Mouse (Mus musculus) neural tube, embryonic 13.5 days (tissue): ENCODE measurements around the gene Pfn3. TPM values are rescaled to one million over a fixed set of nuclear protein-coding genes. Genes with fewer than 3 reads are reported as not detected.

ENCODE experiments used
- ATAC-seq: fragments of 200-750 bp; cut with Nextera tagmentation; 2 replicates; pipeline ENCODE4 v1.8.0; 2017; ENCODE audit warnings: low read depth, mild to moderate bottlenecking, moderate TSS enrichment, moderate library complexity
- H3K27ac ChIP-seq: fragments of 300-500 bp; sonication (generic); replicated peaks from 2 replicates; pipeline ENCODE4 v1.5.1; 2015; ENCODE audit warnings: moderate library complexity, mild to moderate bottlenecking, inconsistent platforms
- H3K27me3 ChIP-seq: fragments of 300-500 bp; sonication (generic); 2 replicates; pipeline ENCODE4 v1.6.1; 2015; ENCODE audit warnings: mild to moderate bottlenecking, inconsistent platforms
- H3K36me3 ChIP-seq: fragments of 300-500 bp; sonication (generic); 2 replicates; pipeline ENCODE4 v1.6.1; 2015; ENCODE audit warnings: mild to moderate bottlenecking, inconsistent platforms
- H3K4me1 ChIP-seq: fragments of 300-500 bp; sonication (generic); replicated peaks from 2 replicates; pipeline ENCODE4 v1.6.1; 2015; ENCODE audit warnings: inconsistent platforms
- H3K4me2 ChIP-seq: fragments of 300-500 bp; sonication (generic); 2 replicates; pipeline ENCODE4 v1.6.1; 2015; ENCODE audit warnings: inconsistent platforms, mild to moderate bottlenecking, moderate library complexity
- H3K4me3 ChIP-seq: fragments of 300-500 bp; sonication (generic); 2 replicates; pipeline ENCODE4 v1.5.1; 2015; ENCODE audit warnings: mild to moderate bottlenecking, inconsistent platforms
- H3K9ac ChIP-seq: fragments of 300-500 bp; sonication (generic); 2 replicates; pipeline ENCODE4 v1.6.1; 2015; ENCODE audit warnings: moderate library complexity, mild to moderate bottlenecking, inconsistent platforms
- H3K9me3 ChIP-seq: fragments of 300-500 bp; sonication (generic); 2 replicates; pipeline ENCODE4 v1.6.1; 2016; ENCODE audit warnings: inconsistent platforms
- WGBS: fragments of 180-500 bp; shearing (Covaris S2); methylation state at CpG from one replicate; pipeline ENCODE4 v1.1.7; 2015; 5-methylcytosine and 5-hydroxymethylcytosine counted together
- polyA plus RNA-seq: library from polyadenylated mRNA; unstranded; fragments of >200 nt; fragmentation: Nextera tagmentation; extraction: Ambion mirVana; gene quantifications from 2 replicates; pipeline ENCODE4 v1.2.1, GENCODE M21; 2015

Gene Pfn3
- polyA plus RNA-seq, 1 experiment from 2014 or later: not detected

DNA sequence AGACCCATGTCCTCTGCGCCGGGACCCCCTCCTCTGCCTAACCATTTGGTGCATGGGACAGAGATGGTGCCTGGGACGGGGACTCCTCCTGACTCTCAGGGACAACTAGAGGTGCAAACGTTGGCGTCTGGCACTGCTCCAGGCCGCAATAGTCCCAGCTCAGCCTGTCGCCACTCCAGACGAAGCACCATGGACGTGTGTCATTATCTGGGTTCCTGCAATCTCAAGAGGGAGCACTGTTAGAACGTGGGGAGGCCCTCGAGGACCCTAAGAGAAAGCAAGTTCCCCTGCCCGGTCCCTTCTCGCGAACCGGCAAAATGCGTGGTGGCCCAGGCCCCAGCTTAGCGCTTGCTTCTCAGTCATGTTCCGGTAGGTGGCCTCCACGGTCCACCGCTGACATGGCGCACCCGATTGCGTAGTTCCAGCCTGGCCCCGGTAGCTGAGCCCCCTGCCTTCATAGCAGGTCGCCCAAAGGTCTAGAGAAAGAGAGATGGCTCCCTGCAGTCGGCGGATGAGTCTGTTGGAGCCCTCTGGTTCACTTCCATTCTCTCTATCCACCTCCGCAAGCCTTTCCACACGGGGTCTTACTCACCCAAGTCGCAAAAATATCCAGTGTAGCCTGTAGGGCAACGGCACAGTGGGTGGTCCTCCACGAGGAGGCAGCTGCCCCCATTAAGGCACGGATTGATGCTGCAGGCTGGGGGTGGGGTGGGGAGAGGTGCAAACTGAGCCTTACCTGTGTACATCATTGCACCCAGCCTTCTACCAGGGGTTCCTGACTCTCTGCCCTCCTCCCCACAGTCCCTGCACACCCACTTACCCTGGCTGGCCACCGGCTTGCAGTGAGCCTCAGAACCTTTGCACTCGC lies 6.1 kb upstream of the Pfn3 start:
- Histone ChIP-seq H3K4me3 (peak overlapping the region; percentile 14; the same call in 1 of the 2 replicates), H3K27ac (no peak overlapping the region), H3K36me3 (no peaks in the 10 kb centered on the region), H3K27me3 (peaks cover 59% of the 10 kb centered on the region), H3K4me1 (peaks cover 19% of the 10 kb centered on the region), H3K9ac (0 out of 2 replicates have a peak overlapping the region, but pooled peaks have one; percentile 45), H3K4me2 (peak overlapping the region; percentile 47), H3K9me3 (no peaks in the 10 kb centered on the region)
- peak; percentile 75 for ATAC-seq
- 15% methylated on average over 35 of the region's 35 CpGs for WGBS

DNA sequence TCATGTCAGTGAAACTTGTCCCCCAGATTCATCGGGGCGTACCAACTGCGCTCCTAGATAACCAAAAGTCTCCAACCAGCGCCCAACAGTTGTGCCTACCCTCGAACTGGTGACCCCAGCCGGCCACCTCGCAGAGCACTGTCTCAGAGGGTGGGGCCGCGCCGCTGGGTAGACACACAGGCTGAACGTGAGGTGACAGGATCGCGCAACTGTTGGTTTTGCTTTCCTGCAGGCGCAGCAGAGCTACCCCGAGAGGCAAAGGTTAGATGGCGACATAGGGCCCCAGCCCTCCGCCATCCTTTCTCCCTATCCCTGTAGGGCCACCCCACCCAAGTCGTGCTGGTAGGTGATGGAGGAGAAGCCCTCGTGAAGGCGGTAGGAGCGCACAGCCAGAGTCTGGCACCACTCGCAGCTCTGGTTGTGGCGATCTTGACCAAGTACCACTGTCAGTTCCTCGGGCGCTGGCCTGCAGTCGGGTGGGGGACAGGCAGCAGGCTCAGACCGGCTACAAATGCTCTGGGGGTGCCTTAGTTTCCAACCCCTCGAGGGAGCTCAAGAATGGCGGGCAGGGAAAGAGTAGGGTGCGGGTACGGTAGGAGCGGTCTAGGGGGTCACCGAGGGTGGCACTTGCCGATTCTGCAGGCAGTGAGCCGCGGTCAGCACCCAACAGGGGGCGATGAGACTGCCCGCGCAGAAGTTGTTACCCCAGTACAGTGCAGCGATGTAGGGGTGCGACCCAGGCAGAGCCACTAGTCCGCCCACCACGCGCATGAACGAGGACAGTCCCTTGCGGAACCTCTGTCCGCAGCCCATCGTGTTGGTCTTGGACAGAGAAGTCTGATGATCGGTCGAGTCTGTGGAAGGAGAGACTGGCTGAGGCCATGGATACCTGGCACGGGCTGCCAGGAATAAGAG lies 5.2 kb upstream of the Pfn3 start:
- Histone ChIP-seq H3K4me1 (peaks cover 19% of the 10 kb centered on the region), H3K27ac (no peak overlapping the region), H3K9me3 (no peaks in the 10 kb centered on the region), H3K4me2 (peak overlapping the region; percentile 47), H3K36me3 (no peaks in the 10 kb centered on the region), H3K27me3 (peaks cover 59% of the 10 kb centered on the region), H3K9ac (no peak overlapping the region), H3K4me3 (peak overlapping the region; percentile 14; the same call in 1 of the 2 replicates)
- ATAC-seq: peak; percentile 29; the same call in 1 of the 2 replicates
- WGBS: 30% methylated on average over 51 of the region's 51 CpGs

DNA sequence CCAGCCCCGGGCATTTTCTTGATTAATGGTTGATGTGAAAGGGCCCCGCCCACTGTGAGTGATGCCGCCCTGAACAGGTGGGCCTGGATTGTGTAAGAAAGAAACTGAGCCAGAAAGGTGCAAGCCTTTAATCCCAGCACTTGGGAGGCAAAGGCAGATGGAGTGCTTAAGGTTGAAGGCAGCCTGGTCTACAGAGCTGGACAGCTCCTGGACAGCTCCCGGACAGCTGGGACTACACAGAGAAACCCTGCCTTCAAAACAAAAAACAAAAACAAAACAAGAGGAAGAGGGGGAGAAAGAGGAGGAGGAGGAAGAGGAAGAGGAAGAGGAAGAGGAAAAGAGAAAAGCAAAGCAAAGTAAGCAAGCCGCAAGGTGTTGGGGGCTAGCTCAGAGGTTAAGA lies 4.1 kb upstream of the Pfn3 start:
- no peak overlapping the region for H3K9ac ChIP-seq
- 73% methylated on average over 5 of the region's 5 CpGs for WGBS
- peaks cover 28% of the 10 kb centered on the region for H3K4me1 ChIP-seq
- no peaks in the 10 kb centered on the region for H3K36me3 ChIP-seq
- peaks cover 66% of the 10 kb centered on the region for H3K27me3 ChIP-seq
- ATAC-seq: no peak
- no peaks in the 10 kb centered on the region for H3K9me3 ChIP-seq
- no peak overlapping the region for H3K4me3 ChIP-seq
- no peak overlapping the region for H3K4me2 ChIP-seq
- H3K27ac ChIP-seq: no peak overlapping the region

DNA sequence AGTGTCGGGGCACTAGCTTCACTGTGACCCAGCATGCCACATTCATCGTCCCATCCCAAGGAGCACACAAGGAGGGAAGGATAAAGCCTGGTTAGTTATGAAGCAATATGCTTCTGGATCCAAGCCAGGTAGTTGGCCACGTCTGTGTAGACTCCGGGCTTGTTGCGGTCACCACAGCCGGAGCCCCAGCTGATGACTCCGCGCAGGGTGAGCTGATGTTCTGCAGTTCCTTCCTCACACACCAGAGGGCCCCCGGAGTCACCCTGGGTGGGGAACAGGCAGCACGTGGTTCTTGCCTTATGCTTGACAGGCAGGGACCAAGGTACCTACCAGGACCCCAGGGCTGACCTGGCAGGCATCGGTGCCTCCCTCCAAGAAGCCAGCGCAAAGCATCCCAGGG lies 3.0 kb upstream of the Pfn3 start:
- peaks cover 77% of the 10 kb centered on the region for H3K27me3 ChIP-seq
- H3K4me1 ChIP-seq: peaks cover 28% of the 10 kb centered on the region
- ATAC-seq: peak; percentile 38; the same call in 1 of the 2 replicates
- no peak overlapping the region for H3K4me3 ChIP-seq
- peak overlapping the region; percentile 34 for H3K4me2 ChIP-seq
- WGBS: 12% methylated on average over 12 of the region's 12 CpGs
- no peak overlapping the region for H3K27ac ChIP-seq
- 0 out of 2 replicates have a peak overlapping the region, but pooled peaks have one; percentile 43 for H3K9ac ChIP-seq
- no peaks in the 10 kb centered on the region for H3K36me3 ChIP-seq
- H3K9me3 ChIP-seq: no peaks in the 10 kb centered on the region

DNA sequence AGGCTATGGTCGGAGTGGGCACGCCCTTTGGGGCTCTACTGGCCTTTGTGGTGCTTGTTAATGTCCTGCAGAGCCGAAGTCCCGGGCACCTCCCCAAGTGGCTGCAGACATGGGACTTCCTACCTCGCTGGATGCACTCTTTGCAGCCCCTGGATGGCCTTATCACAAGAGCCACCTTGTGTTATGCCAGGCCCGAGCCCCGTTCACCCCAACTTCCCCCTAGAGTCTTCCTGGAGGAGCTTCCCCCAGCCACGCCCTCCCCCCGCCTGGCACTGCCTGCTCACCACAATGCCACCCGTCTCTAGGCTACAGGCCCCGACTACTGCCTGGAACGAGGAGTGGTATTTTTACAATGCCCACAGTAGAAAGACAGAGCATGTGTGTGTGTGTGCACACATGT lies 1.7 kb downstream of the Pfn3 start:
- 79% methylated on average over 12 of the region's 12 CpGs for WGBS
- no peak for ATAC-seq
- Histone ChIP-seq H3K9me3 (no peaks in the 10 kb centered on the region), H3K4me1 (peaks cover 11% of the 10 kb centered on the region), H3K9ac (no peak overlapping the region), H3K27me3 (peaks cover 37% of the 10 kb centered on the region), H3K4me3 (no peak overlapping the region), H3K4me2 (no peak overlapping the region), H3K27ac (no peak overlapping the region), H3K36me3 (no peaks in the 10 kb centered on the region)

DNA sequence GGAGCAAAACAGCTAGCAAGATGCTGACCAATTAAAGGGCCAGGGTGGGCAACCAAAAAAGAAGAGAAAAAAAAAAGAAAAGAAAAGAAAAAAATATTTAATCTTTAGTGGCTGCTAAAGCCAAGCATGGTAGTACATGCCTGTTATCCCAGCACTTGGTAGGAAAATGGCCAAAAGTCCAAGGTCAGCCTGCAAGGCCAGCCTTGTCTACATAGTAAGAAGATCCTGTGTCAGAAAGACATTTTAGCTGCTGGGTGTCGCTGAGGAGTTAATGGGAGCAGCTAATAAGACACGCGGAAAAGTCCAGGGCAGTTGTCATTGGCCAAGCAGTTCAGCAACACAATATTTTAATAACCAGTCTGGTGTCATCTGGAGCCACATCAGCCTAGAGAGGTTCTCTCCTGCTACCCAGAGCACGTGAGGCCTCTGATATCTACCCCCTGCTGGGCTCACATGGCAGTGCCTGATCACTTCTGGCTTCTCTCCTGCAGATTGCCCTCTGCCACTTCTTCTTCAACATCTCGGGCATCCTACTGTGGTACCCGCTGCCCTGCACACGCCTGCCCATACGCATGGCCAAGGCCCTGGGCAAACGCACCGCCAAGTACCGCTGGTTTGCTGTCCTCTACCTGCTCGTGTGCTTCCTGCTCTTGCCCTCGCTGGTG lies 2.3 kb downstream of the Pfn3 start:
- H3K4me1 ChIP-seq: peaks cover 9% of the 10 kb centered on the region
- no peaks in the 10 kb centered on the region for H3K9me3 ChIP-seq
- no peak overlapping the region for H3K9ac ChIP-seq
- no peak for ATAC-seq
- H3K36me3 ChIP-seq: no peaks in the 10 kb centered on the region
- 75% methylated on average over 13 of the region's 13 CpGs for WGBS
- no peak overlapping the region for H3K4me2 ChIP-seq
- peaks cover 34% of the 10 kb centered on the region for H3K27me3 ChIP-seq
- H3K27ac ChIP-seq: no peak overlapping the region
- H3K4me3 ChIP-seq: no peak overlapping the region

DNA sequence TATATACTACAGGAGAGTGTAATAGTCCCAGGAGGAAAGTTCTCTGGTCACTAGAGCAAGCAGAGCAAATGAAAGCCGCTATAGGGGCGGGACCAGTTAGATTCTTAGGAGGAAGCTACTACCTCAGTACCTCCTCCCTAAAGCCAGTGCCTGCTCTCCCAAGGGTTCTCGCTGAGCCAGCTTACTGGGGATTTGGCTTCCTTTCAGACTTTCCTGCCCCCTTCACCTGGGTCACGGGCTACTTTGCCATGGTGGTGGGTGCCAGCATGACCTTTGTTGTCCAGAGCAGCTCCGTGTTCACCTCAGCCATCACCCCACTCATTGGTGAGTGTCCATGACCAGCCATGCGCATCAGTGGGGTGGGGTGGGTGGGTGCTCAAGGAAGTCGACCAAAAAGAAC lies 3.2 kb downstream of the Pfn3 start:
- WGBS: 75% methylated on average over 7 of the region's 7 CpGs
- H3K4me1 ChIP-seq: peaks cover 8% of the 10 kb centered on the region
- H3K27ac ChIP-seq: no peak overlapping the region
- H3K9me3 ChIP-seq: no peaks in the 10 kb centered on the region
- no peaks in the 10 kb centered on the region for H3K36me3 ChIP-seq
- peaks cover 24% of the 10 kb centered on the region for H3K27me3 ChIP-seq
- H3K9ac ChIP-seq: no peak overlapping the region
- no peak overlapping the region for H3K4me3 ChIP-seq
- no peak overlapping the region for H3K4me2 ChIP-seq
- no peak for ATAC-seq

DNA sequence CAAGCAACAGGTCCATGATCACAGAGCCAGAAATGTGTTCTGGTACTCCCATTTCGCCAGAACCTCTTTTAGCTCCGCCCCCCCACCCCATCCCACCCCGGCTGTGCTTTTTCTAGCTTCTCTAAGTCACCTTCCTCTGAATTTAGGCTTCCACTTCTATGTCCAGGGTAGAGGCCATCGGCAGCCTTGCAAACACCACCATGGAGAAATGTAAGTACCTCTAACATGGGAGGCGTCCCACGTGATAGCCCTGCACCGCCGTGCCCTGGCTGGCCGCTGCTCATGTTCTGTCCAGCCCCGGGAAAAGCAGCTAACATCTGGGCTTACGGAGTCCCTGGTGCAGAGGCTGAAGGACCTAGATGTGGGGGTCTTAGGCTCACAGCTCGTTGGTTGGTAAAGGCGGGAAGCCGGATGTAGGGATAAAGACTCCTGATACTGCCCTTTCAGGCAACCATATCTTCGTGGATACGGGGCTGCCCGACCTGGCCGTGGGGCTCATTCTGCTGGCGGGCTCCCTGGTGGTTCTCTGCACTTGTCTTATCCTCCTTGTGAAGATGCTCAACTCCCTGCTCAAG lies 6.4 kb downstream of the Pfn3 start:
- no peak overlapping the region for H3K4me2 ChIP-seq
- ATAC-seq: no peak
- WGBS: 84% methylated on average over 19 of the region's 19 CpGs
- H3K27ac ChIP-seq: no peak overlapping the region
- H3K36me3 ChIP-seq: no peaks in the 10 kb centered on the region
- H3K4me3 ChIP-seq: no peak overlapping the region
- H3K9ac ChIP-seq: no peak overlapping the region
- peaks cover 15% of the 10 kb centered on the region for H3K4me1 ChIP-seq
- H3K27me3 ChIP-seq: peaks cover 13% of the 10 kb centered on the region
- no peaks in the 10 kb centered on the region for H3K9me3 ChIP-seq

DNA sequence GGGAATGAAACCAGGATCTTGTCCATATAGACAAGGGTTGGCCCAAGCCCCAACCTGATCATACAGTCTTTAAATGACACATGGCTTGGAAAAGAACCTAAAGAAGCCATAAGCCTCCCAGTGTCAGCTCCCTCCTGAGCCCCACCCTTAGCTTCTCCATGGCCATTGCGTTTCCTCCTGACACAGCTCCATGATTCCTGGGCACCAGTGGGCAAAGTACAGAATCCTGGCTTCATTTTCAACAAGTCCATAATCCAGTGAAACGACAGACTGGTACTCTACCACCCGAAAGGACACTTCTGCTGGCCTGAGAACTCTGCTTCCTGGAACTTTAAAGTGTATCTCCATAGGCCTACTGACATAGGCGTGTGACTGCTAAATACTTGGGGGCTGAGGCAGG lies 7.7 kb downstream of the Pfn3 start:
- Histone ChIP-seq H3K9ac (no peak overlapping the region), H3K4me3 (no peak overlapping the region), H3K27me3 (peaks cover 4% of the 10 kb centered on the region; the same call in 1 of the 2 replicates), H3K9me3 (no peaks in the 10 kb centered on the region), H3K27ac (no peak overlapping the region), H3K36me3 (no peaks in the 10 kb centered on the region), H3K4me2 (no peak overlapping the region), H3K4me1 (peaks cover 16% of the 10 kb centered on the region)
- no peak for ATAC-seq
- WGBS: 87% methylated on average over 4 of the region's 4 CpGs

DNA sequence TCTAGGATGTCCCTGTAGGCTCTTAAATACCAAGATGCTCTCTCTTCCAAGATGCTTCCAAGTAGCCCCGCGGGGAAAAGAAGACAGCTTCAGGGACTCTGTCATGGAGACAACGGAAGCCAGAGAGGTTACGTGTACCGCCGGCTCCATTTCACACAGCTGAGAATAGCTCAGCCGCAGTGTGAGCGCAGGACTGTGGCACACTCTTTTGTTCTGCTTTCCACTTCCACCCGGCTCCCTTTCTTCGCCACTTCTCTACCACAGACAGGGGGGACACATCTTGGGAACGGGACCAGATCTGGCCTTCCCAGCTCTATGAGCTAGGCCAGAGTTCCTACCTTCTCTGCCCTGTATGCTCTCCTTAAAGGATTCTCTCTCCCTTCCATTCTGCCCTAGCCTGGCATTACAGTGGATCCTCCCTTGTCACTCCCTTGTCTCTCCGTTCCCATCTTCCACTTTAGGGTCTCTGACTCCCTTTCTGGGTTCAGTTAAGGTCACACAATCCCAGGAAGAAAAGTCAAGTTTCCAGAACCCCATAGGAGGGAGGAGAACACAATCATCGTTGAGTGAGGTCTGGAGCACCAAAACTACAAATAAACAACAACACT lies 9.1 kb downstream of the Pfn3 start:
- H3K36me3 ChIP-seq: no peaks in the 10 kb centered on the region

More for the DNA sequence above, 9.1 kb downstream of the Pfn3 start:
- Histone ChIP-seq H3K9ac (peak overlapping the region; percentile 54), H3K9me3 (no peaks in the 10 kb centered on the region), H3K27me3 (no peaks in the 10 kb centered on the region), H3K27ac (peak overlapping the region; percentile 83), H3K4me2 (0 out of 2 replicates have a peak overlapping the region, but pooled peaks have one; percentile 27), H3K4me3 (no peak overlapping the region), H3K4me1 (peaks cover 16% of the 10 kb centered on the region)
- ATAC-seq: peak; percentile 29; the same call in 1 of the 2 replicates
- 55% methylated on average over 13 of the region's 13 CpGs for WGBS
